Mouse (Mus musculus) kidney, postnatal 0 days (tissue): ENCODE data around the gene Sycn. TPM values are rescaled to one million over a fixed set of nuclear protein-coding genes. Genes with fewer than 3 reads are reported as not detected.

Experiments used
- ATAC-seq: fragments of 200-750 bp; cut with Nextera tagmentation; replicated peaks from 2 replicates; pipeline ENCODE4 v1.8.0; 2017; ENCODE audit warnings: low read depth, moderate number of reproducible peaks, moderate TSS enrichment, moderate library complexity; ENCODE audit not compliant: low FRiP score
- DNase-seq: peaks from one replicate; pipeline ENCODE4 v3.0.0-alpha.2; 2016; ENCODE audit warnings: low spot score
- H3K27ac ChIP-seq: fragments of 300-500 bp; sonication (generic); 2 replicates; pipeline ENCODE4 v1.5.1; 2014; ENCODE audit warnings: mild to moderate bottlenecking
- H3K27me3 ChIP-seq: fragments of 300-500 bp; sonication (generic); 2 replicates; pipeline ENCODE4 v1.6.1; 2014; ENCODE audit warnings: low read length, mixed read lengths; ENCODE audit not compliant: insufficient read depth
- H3K36me3 ChIP-seq: fragments of 300-500 bp; sonication (generic); 2 replicates; pipeline ENCODE4 v1.6.1; 2014; ENCODE audit warnings: low read length, mixed read lengths; ENCODE audit not compliant: insufficient read depth
- H3K4me1 ChIP-seq: fragments of 300-500 bp; sonication (generic); replicated peaks from 2 replicates; pipeline ENCODE4 v1.6.1; 2014; ENCODE audit warnings: antibody characterized with exemption, low read length, mixed read lengths; ENCODE audit not compliant: insufficient read depth
- H3K4me2 ChIP-seq: fragments of 300-500 bp; sonication (generic); 2 replicates; pipeline ENCODE4 v1.6.1; 2014; ENCODE audit warnings: mild to moderate bottlenecking, low read length, moderate library complexity, mixed read lengths
- H3K4me3 ChIP-seq: fragments of 300-500 bp; sonication (generic); replicated peaks from 2 replicates; pipeline ENCODE4 v1.5.1; 2014; ENCODE audit warnings: low read depth, low read length
- H3K9ac ChIP-seq: fragments of 300-500 bp; sonication (generic); 2 replicates; pipeline ENCODE4 v1.6.1; 2014; ENCODE audit warnings: low read depth, low read length
- H3K9me3 ChIP-seq: fragments of 300-500 bp; sonication (generic); replicated peaks from 2 replicates; pipeline ENCODE4 v1.6.1; 2016; ENCODE audit warnings: low read length, inconsistent platforms, mixed read lengths
- CTCF ChIP-seq: IDR thresholded peaks from 2 replicates; pipeline ENCODE4 v1.5.1; 2016; ENCODE audit warnings: antibody characterized with exemption, low read depth, mild to moderate bottlenecking, moderate library complexity
- WGBS: fragments of 180-500 bp; shearing (Covaris S2); extraction: QIAGEN DNeasy Blood & Tissue Kit; methylation state at CpG from one replicate; pipeline ENCODE4 v1.1.7; 2014; 5-methylcytosine and 5-hydroxymethylcytosine counted together
- polyA plus RNA-seq: library from polyadenylated mRNA; unstranded; fragments of >200 nt; fragmentation: Nextera tagmentation; extraction: Ambion mirVana; gene quantifications from 2 replicates; pipeline ENCODE4 v1.2.1, GENCODE M21; 2015

Gene Sycn
- polyA plus RNA-seq, 1 experiment from 2014 or later, result 0.45 TPM

- H3K4me1 ChIP-seq, result peaks cover 44% of the 10 kb centered on the region
- peaks cover 20% of the 10 kb centered on the region for H3K36me3 ChIP-seq
- peak; percentile 64 for DNase-seq
- peak overlapping the region; percentile 91 for H3K27ac ChIP-seq
- H3K4me2 ChIP-seq, result 0 out of 2 replicates have a peak overlapping the region, but pooled peaks have one; percentile 3
- WGBS, result 32% methylated on average over 5 of the region's 5 CpGs
- H3K4me3 ChIP-seq, result no peak overlapping the region
- ATAC-seq, result no peak
- TF ChIP-seq CTCF, result no peak
- H3K9ac ChIP-seq, result peak overlapping the region; percentile 28
- no peaks in the 10 kb centered on the region for H3K9me3 ChIP-seq
- no peaks in the 10 kb centered on the region for H3K27me3 ChIP-seq
Measured at GRCm38 (mm10) chr7:28570982-28571682, 30.4 kb downstream of the Sycn start.

- Histone ChIP-seq H3K9me3 (no peaks in the 10 kb centered on the region), H3K9ac (no peak overlapping the region), H3K27ac (peak overlapping the region; percentile 91), H3K4me2 (no peak overlapping the region), H3K36me3 (peaks cover 4% of the 10 kb centered on the region; the same call in 1 of the 2 replicates), H3K27me3 (no peaks in the 10 kb centered on the region), H3K4me3 (no peak overlapping the region), H3K4me1 (peaks cover 59% of the 10 kb centered on the region)
- WGBS, result 59% methylated on average over 5 of the region's 5 CpGs
- DNase-seq (no peak), ATAC-seq (0 out of 2 replicates have a peak, but pooled peaks have one; percentile 2)
- no peak for TF ChIP-seq CTCF
Measured at GRCm38 (mm10) chr7:28572689-28573088, 32.0 kb downstream of the Sycn start.

- Histone ChIP-seq H3K36me3 (no peaks in the 10 kb centered on the region), H3K4me1 (peaks cover 63% of the 10 kb centered on the region), H3K9ac (no peak overlapping the region), H3K27me3 (no peaks in the 10 kb centered on the region), H3K4me3 (no peak overlapping the region), H3K4me2 (no peak overlapping the region), H3K9me3 (no peaks in the 10 kb centered on the region), H3K27ac (peak overlapping the region; percentile 91)
- no peak for DNase-seq
- ATAC-seq, result no peak
- TF ChIP-seq CTCF, result no peak
- WGBS, result 91% methylated on average over 3 of the region's 3 CpGs
Measured at GRCm38 (mm10) chr7:28573236-28573635, 32.6 kb downstream of the Sycn start.

GRCm38 (mm10) chr7:28575597-28575996 is 34.9 kb downstream of the Sycn start:
- DNase-seq, result no peak
- TF ChIP-seq CTCF, result 0 out of 2 replicates have a peak, but pooled peaks have one; percentile 4
- H3K4me2 ChIP-seq, result no peak overlapping the region
- no peaks in the 10 kb centered on the region for H3K36me3 ChIP-seq
- H3K9me3 ChIP-seq, result no peaks in the 10 kb centered on the region
- WGBS, result 71% methylated on average over 11 of the region's 11 CpGs
- H3K4me1 ChIP-seq, result peaks cover 83% of the 10 kb centered on the region
- H3K9ac ChIP-seq, result no peak overlapping the region
- H3K27me3 ChIP-seq, result no peaks in the 10 kb centered on the region
- peak overlapping the region; percentile 97 for H3K27ac ChIP-seq
- no peak for ATAC-seq
- H3K4me3 ChIP-seq, result no peak overlapping the region

- Histone ChIP-seq H3K9ac (0 out of 2 replicates have a peak overlapping the region, but pooled peaks have one; percentile 27), H3K36me3 (no peaks in the 10 kb centered on the region), H3K27me3 (no peaks in the 10 kb centered on the region), H3K4me2 (peak overlapping the region; percentile 23; the same call in 1 of the 2 replicates), H3K4me1 (peaks cover 76% of the 10 kb centered on the region), H3K4me3 (no peak overlapping the region), H3K27ac (peak overlapping the region; percentile 97), H3K9me3 (no peaks in the 10 kb centered on the region)
- WGBS, result 56% methylated on average over 5 of the region's 5 CpGs
- ATAC-seq, result peak; percentile 51
- no peak for DNase-seq
- no peak for TF ChIP-seq CTCF
Measured at GRCm38 (mm10) chr7:28576271-28576914, 35.7 kb downstream of the Sycn start.

- no peaks in the 10 kb centered on the region for H3K27me3 ChIP-seq
- no peak for TF ChIP-seq CTCF
- WGBS, result 51% methylated on average over 9 of the region's 9 CpGs
- H3K9me3 ChIP-seq, result no peaks in the 10 kb centered on the region
- DNase-seq, result peak; percentile 52
- peak overlapping the region; percentile 42; the same call in 1 of the 2 replicates for H3K9ac ChIP-seq
- peaks cover 63% of the 10 kb centered on the region for H3K4me1 ChIP-seq
- ATAC-seq, result peak; percentile 84
- H3K36me3 ChIP-seq, result no peaks in the 10 kb centered on the region
- H3K4me3 ChIP-seq, result no peak overlapping the region
- peak overlapping the region; percentile 97 for H3K27ac ChIP-seq
- H3K4me2 ChIP-seq, result peak overlapping the region; percentile 13
Measured at GRCm38 (mm10) chr7:28577826-28578542, 37.3 kb downstream of the Sycn start.
